Mouse (Mus musculus): ENCODE results near the gene Mapk6. TPM values are rescaled to one million over a fixed set of nuclear protein-coding genes. Genes with fewer than 3 reads are reported as not detected.
A peak's percentile ranks its signal among the peaks of the same experiment; 100 is the strongest.
"Not testable (repeated sequence)": the region's sequence is repeated elsewhere in the genome, so short reads cannot be mapped to it uniquely, and the experiment has no call there.

The Mapk6 gene
- polyA plus RNA-seq, 1 experiment from 2014 or later: 167 TPM

- Histone ChIP-seq H3K9me3 (no peaks in the 10 kb centered on the region), H3K4me2 (no peak overlapping the region), H3K4me3 (replicated peaks) (no peak overlapping the region), H3K4me1 (peaks cover 5% of the 10 kb centered on the region; the same call in 1 of the 2 replicates), H3K27ac (no peak overlapping the region), H3K27me3 (no peaks in the 10 kb centered on the region), H3K9ac (no peak overlapping the region), H3K36me3 (replicated peaks) (peaks cover 77% of the 10 kb centered on the region)
- ATAC-seq (ENCODE audit: low FRiP score): no peak
- WGBS: 93% methylated on average over 6 of the region's 6 CpGs
Measured at GRCm38 (mm10) chr9:75395971-75396370, 13.8 kb downstream of the Mapk6 start.

GRCm38 (mm10) chr9:75393251-75393650 lies 16.6 kb downstream of the Mapk6 start:
- H3K27ac ChIP-seq: no peak overlapping the region
- no peak overlapping the region for H3K9ac ChIP-seq
- ATAC-seq (ENCODE audit: low FRiP score): no peak
- WGBS: 87% methylated on average over 12 of the region's 12 CpGs
- no peak overlapping the region for H3K4me2 ChIP-seq
- H3K9me3 ChIP-seq: no peaks in the 10 kb centered on the region
- no peaks in the 10 kb centered on the region for H3K4me1 ChIP-seq
- H3K36me3 ChIP-seq (replicated peaks): peaks cover 94% of the 10 kb centered on the region
- H3K4me3 ChIP-seq (replicated peaks): no peak overlapping the region
- no peaks in the 10 kb centered on the region for H3K27me3 ChIP-seq

GRCm38 (mm10) chr9:75385218-75385974 lies 24.4 kb downstream of the Mapk6 start:
- Histone ChIP-seq H3K27me3 (no peaks in the 10 kb centered on the region), H3K36me3 (replicated peaks) (peaks cover 35% of the 10 kb centered on the region), H3K9me3 (no peaks in the 10 kb centered on the region), H3K4me3 (replicated peaks) (no peak overlapping the region), H3K4me2 (no peak overlapping the region), H3K4me1 (no peaks in the 10 kb centered on the region), H3K27ac (no peak overlapping the region), H3K9ac (no peak overlapping the region)
- no peak for ATAC-seq (ENCODE audit: low FRiP score)
- 83% methylated on average over 9 of the region's 9 CpGs for WGBS

- WGBS: 82% methylated on average over 3 of the region's 3 CpGs
- Histone ChIP-seq H3K27ac (no peak overlapping the region), H3K4me2 (no peak overlapping the region), H3K27me3 (no peaks in the 10 kb centered on the region), H3K4me3 (replicated peaks) (no peak overlapping the region), H3K9me3 (no peaks in the 10 kb centered on the region), H3K9ac (no peak overlapping the region), H3K36me3 (replicated peaks) (peaks cover 26% of the 10 kb centered on the region), H3K4me1 (no peaks in the 10 kb centered on the region)
- peak; percentile 20; the same call in 1 of the 2 replicates for ATAC-seq (ENCODE audit: low FRiP score)
Measured at GRCm38 (mm10) chr9:75384337-75384962, 25.4 kb downstream of the Mapk6 start.

- H3K4me1 ChIP-seq: no peaks in the 10 kb centered on the region
- 85% methylated on average over 9 of the region's 9 CpGs for WGBS
- H3K9me3 ChIP-seq: no peaks in the 10 kb centered on the region
- peaks cover 19% of the 10 kb centered on the region for H3K36me3 ChIP-seq (replicated peaks)
- no peak overlapping the region for H3K9ac ChIP-seq
- H3K4me3 ChIP-seq (replicated peaks): no peak overlapping the region
- no peak overlapping the region for H3K27ac ChIP-seq
- H3K27me3 ChIP-seq: no peaks in the 10 kb centered on the region
- H3K4me2 ChIP-seq: no peak overlapping the region
- no peak for ATAC-seq (ENCODE audit: low FRiP score)
Measured at GRCm38 (mm10) chr9:75383785-75384184, 26.0 kb downstream of the Mapk6 start.

- 92% methylated on average over 14 of the region's 14 CpGs for WGBS
- Histone ChIP-seq H3K4me1 (no peaks in the 10 kb centered on the region), H3K9ac (no peak overlapping the region)
Measured at GRCm38 (mm10) chr9:75382825-75383224, 27.0 kb downstream of the Mapk6 start.

GRCm38 (mm10) chr9:75378774-75379173 lies 31.0 kb downstream of the Mapk6 start:
- Histone ChIP-seq H3K4me2 (no peak overlapping the region), H3K27ac (no peak overlapping the region), H3K4me1 (no peaks in the 10 kb centered on the region), H3K9ac (no peak overlapping the region), H3K36me3 (replicated peaks) (no peaks in the 10 kb centered on the region), H3K4me3 (replicated peaks) (no peak overlapping the region), H3K9me3 (no peaks in the 10 kb centered on the region), H3K27me3 (no peaks in the 10 kb centered on the region)
- 92% methylated on average over 2 of the region's 2 CpGs for WGBS
- no peak for ATAC-seq (ENCODE audit: low FRiP score)

More at GRCm38 (mm10) chr9:75382825-75383224, 27.0 kb downstream of the Mapk6 start:
- Histone ChIP-seq H3K4me2 (no peak overlapping the region), H3K9me3 (no peaks in the 10 kb centered on the region), H3K27ac (no peak overlapping the region), H3K27me3 (no peaks in the 10 kb centered on the region), H3K4me3 (replicated peaks) (no peak overlapping the region), H3K36me3 (replicated peaks) (peaks cover 13% of the 10 kb centered on the region)
- ATAC-seq (ENCODE audit: low FRiP score): no peak

GRCm38 (mm10) chr9:75376428-75376827 lies 33.4 kb downstream of the Mapk6 start:
- no peak for ATAC-seq (ENCODE audit: low FRiP score)
- H3K9me3 ChIP-seq: no peaks in the 10 kb centered on the region
- H3K27ac ChIP-seq: no peak overlapping the region
- H3K27me3 ChIP-seq: no peaks in the 10 kb centered on the region
- H3K4me2 ChIP-seq: no peak overlapping the region
- H3K36me3 ChIP-seq (replicated peaks): no peaks in the 10 kb centered on the region
- no peak overlapping the region for H3K9ac ChIP-seq
- 68% methylated on average over 1 of the region's 1 CpGs for WGBS
- no peaks in the 10 kb centered on the region for H3K4me1 ChIP-seq
- H3K4me3 ChIP-seq (replicated peaks): no peak overlapping the region

- Histone ChIP-seq H3K9me3 (no peaks in the 10 kb centered on the region), H3K36me3 (replicated peaks) (no peaks in the 10 kb centered on the region), H3K4me2 (no peak overlapping the region), H3K9ac (no peak overlapping the region), H3K27me3 (no peaks in the 10 kb centered on the region), H3K4me1 (no peaks in the 10 kb centered on the region), H3K4me3 (replicated peaks) (no peak overlapping the region), H3K27ac (no peak overlapping the region)
- 94% methylated on average over 9 of the region's 9 CpGs for whole genome bisulfite sequencing
- ATAC-seq (ENCODE audit: low FRiP score): no peak
Measured at GRCm38 (mm10) chr9:75375606-75376005, 34.2 kb downstream of the Mapk6 start.

- H3K27me3 ChIP-seq: no peaks in the 10 kb centered on the region
- no peak for ATAC-seq (ENCODE audit: low FRiP score)
- 80% methylated on average over 3 of the region's 3 CpGs for WGBS
Measured at GRCm38 (mm10) chr9:75368779-75369178, 41.0 kb downstream of the Mapk6 start.

GRCm38 (mm10) chr9:75366191-75366590 lies 43.6 kb downstream of the Mapk6 start:
- no peak for ATAC-seq (ENCODE audit: low FRiP score)
- H3K27me3 ChIP-seq: no peaks in the 10 kb centered on the region
- H3K4me1 ChIP-seq: no peaks in the 10 kb centered on the region
- no peaks in the 10 kb centered on the region for H3K9me3 ChIP-seq
- H3K9ac ChIP-seq: no peak overlapping the region
- H3K36me3 ChIP-seq (replicated peaks): no peaks in the 10 kb centered on the region
- H3K4me3 ChIP-seq (replicated peaks): no peak overlapping the region
- H3K4me2 ChIP-seq: no peak overlapping the region
- 81% methylated on average over 5 of the region's 5 CpGs for WGBS
- no peak overlapping the region for H3K27ac ChIP-seq

More at GRCm38 (mm10) chr9:75368779-75369178, 41.0 kb downstream of the Mapk6 start:
- Histone ChIP-seq H3K36me3 (replicated peaks) (no peaks in the 10 kb centered on the region), H3K4me1 (no peaks in the 10 kb centered on the region), H3K27ac (no peak overlapping the region), H3K9me3 (no peaks in the 10 kb centered on the region), H3K4me3 (replicated peaks) (no peak overlapping the region), H3K9ac (no peak overlapping the region), H3K4me2 (no peak overlapping the region)

- Histone ChIP-seq H3K27ac (no peak overlapping the region), H3K9me3 (no peaks in the 10 kb centered on the region), H3K4me2 (no peak overlapping the region), H3K27me3 (no peaks in the 10 kb centered on the region), H3K36me3 (replicated peaks) (no peaks in the 10 kb centered on the region), H3K9ac (no peak overlapping the region), H3K4me1 (no peaks in the 10 kb centered on the region), H3K4me3 (replicated peaks) (no peak overlapping the region)
- WGBS: 74% methylated on average over 4 of the region's 4 CpGs
- no peak for ATAC-seq (ENCODE audit: low FRiP score)
Measured at GRCm38 (mm10) chr9:75365195-75365594, 44.6 kb downstream of the Mapk6 start.

- H3K9ac ChIP-seq; H3K27me3 ChIP-seq; H3K36me3 ChIP-seq (replicated peaks); H3K4me1 ChIP-seq; H3K9me3 ChIP-seq; ATAC-seq (ENCODE audit: low FRiP score); H3K4me3 ChIP-seq (replicated peaks); H3K4me2 ChIP-seq; H3K27ac ChIP-seq: not testable (repeated sequence)
- 73% methylated on average over 7 of the region's 7 CpGs for WGBS
Measured at GRCm38 (mm10) chr9:75363702-75364101, 46.1 kb downstream of the Mapk6 start.

All from forebrain, embryonic 12.5 days (tissue).